Mouse (Mus musculus) ES-Bruce4 (cell line): ENCODE measurements at regions not wholly inside any gene's neighbourhood (a gene's known extent, or its start where the extent isn't known, plus 50 kb on each side); places are given as distances from the start of the nearest gene placed in this dataset.

Experiments used
- CTCF ChIP-seq: IDR thresholded peaks from one replicate; pipeline ENCODE4 v1.8.1; 2011; ENCODE audit warnings: low read depth, low read length
- EP300 ChIP-seq: IDR thresholded peaks from 2 replicates; pipeline ENCODE4 v1.6.1; 2011; ENCODE audit warnings: low read depth, low read length; ENCODE audit not compliant: insufficient read depth
- POLR2A ChIP-seq: IDR thresholded peaks from one replicate; pipeline ENCODE4 v1.8.1; 2011; ENCODE audit warnings: low read length; ENCODE audit not compliant: insufficient read depth

GRCm38 (mm10) chr2:160021541-160021940 lies 312.4 kb downstream of the Gm826 start:
- no peak for TF ChIP-seq CTCF
- TF ChIP-seq POLR2A, result no peak
- TF ChIP-seq EP300, result no peak
